Mouse (Mus musculus): ENCODE results near the gene Pdzph1. TPM values are rescaled to one million over a fixed set of nuclear protein-coding genes. Genes with fewer than 3 reads are reported as not detected.

The Pdzph1 gene
- total RNA-seq, 2 experiments from 2014 or later = 2.0 TPM

GRCm38 (mm10) chr17:58923901-58924476 lies 67.2 kb downstream of the Pdzph1 start:
- no peak for DNase-seq (ENCODE audit: extremely low spot score in 1 of 2, low spot score in 1 of 2)

DNA sequence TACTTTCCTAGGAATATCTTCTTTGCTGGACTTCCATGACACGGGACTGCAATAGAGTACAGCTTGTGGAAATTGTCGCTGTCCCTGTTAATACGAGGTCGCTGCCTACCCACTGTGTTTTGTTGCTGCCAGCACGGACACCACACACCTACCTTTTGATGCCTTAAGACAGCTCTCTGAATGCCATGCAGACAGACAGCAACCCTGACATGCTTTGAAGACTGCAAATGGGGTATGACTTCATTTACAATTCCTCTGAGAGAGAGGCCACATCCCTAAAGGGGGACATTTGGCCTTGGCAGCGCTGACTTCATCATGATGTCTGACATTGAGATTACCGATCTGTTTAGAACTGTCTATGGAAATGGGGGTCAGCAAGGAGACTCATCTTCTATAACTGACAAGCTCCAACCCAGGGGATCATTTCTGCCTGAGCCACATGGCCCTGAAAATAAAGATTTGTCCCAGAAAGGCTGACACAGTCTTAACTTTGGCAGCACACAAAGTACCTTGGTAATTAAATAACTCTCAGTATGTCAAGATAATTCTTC lies 67.8 kb downstream of the Pdzph1 start:
- DNase-seq (ENCODE audit: extremely low spot score in 1 of 2, low spot score in 1 of 2) = no peak

GRCm38 (mm10) chr17:58922821-58923220 lies 68.4 kb downstream of the Pdzph1 start:
- DNase-seq (ENCODE audit: extremely low spot score in 1 of 2, low spot score in 1 of 2) = no peak

DNA sequence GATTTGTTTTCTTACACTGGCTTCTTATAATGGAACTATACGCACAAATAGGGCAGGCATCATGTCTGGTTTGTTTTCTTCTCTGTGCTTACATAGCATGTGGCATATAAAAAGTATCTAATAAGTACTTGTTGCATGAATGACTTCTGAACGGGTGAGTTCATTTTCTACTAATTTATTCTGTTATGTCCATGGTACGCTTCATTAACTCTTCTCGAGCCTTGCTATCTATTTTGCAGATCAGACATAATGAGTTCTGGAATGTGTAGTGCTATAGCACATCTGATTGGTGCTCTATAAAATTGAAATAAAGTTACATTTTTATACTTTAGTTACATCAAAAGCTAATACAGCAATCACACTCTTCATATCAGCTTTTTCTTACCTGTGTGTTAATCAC lies 71.2 kb downstream of the Pdzph1 start:
- DNase-seq (ENCODE audit: extremely low spot score in 1 of 2, low spot score in 1 of 2) = no peak

DNA sequence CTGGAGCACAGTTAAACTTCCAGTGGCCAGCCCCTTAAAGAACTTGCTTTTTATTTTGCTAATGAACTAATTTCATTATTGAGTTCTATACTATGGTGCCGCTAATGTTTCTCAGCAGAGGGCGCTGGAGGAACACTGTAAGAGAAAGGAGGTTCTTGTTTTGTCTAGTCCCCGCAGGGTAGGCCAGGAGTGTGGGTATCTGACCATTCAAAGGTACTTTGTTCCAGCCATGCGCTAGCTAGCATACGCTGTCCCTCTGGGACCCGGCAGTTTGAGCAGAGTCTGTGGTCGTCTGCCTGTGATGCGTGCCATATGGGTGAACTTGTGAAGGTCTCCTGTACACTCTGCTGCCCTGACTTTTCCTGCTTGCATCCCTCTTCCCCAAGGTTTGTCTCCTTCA lies 72.1 kb downstream of the Pdzph1 start:
- peak in 1 of 2 experiments; percentile 55 for DNase-seq (ENCODE audit: extremely low spot score in 1 of 2, low spot score in 1 of 2)

DNA sequence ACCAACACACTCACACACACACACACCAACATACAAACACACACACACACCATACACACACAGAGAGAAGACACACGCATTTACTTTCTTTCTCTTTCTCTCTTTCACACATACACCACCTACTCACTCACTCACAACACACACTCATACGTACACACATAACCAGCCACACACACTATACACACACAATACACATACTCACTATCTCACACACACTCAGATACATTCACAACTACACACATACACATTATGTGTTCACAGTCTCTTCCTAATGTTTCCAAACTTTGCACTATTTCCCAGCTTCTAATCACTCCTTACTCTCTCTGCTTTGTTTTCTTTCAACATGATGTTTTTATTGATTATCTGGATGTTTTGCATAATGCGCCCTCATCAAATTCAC lies 72.6 kb downstream of the Pdzph1 start:
- no peak for DNase-seq (ENCODE audit: extremely low spot score in 1 of 2, low spot score in 1 of 2)

DNA sequence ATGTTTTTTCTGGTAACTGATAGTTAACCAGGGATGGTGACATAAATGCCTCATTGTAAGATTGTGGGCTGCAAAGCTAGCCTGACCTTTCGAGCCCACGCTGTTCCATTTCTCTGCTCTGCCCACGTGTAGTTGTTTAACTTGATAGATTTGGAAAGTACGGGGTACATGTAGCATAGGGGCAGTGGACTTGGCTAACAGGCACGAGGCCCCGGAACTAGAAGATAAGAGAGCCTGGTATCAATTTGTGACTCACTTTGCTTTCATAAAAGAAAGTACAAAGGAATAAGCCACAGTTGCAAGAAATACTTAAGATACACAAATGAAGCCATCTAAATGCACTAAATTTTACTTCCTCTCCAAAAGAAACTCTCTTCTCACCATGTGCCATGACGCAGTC lies 79.6 kb downstream of the Pdzph1 start:
- no peak for DNase-seq (ENCODE audit: extremely low spot score in 1 of 2, low spot score in 1 of 2)

- peak; percentile 39 to 86 for DNase-seq (ENCODE audit: extremely low spot score in 1 of 2, low spot score in 1 of 2)
Measured at GRCm38 (mm10) chr17:58909061-58909661, 82.0 kb downstream of the Pdzph1 start.

- DNase-seq (ENCODE audit: extremely low spot score in 1 of 2, low spot score in 1 of 2) = no peak
Measured at GRCm38 (mm10) chr17:58906001-58906400, 85.2 kb downstream of the Pdzph1 start.

DNA sequence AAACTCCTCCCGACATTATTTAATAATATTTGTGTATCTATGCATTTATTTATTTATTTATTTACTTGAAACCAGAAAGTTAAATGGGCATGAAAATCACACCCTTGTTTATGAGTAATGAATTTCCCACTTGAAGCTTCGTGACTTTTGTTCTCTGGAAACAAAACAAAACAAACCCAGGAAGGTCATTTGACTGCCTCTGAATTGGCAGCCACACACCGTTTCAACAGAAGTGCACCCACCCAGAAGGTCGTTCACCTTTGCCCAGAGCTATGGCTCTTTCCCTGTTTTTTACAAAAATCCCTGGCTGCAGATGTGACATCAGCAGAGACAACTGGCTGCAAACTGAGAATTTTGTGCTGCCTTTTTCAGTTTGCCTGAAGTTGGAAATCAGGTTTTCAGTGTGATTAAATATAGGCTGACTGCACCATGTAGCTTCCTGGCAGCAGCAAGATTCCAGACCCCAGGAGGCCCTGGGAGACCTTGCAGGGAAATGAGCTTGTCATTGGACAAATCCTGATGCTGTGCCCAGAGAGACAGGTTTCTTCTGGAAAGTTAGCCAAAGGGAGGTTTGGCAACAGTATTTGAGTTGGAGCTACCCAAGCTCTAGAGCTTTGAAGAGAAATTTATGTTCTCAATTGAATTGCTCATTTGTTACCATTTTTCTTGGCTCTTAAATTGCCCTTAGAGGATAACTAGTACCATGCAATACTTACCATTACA lies 99.5 kb downstream of the Pdzph1 start:
- no peak for DNase-seq (ENCODE audit: extremely low spot score in 1 of 2, low spot score in 1 of 2)

- DNase-seq (ENCODE audit: extremely low spot score in 1 of 2, low spot score in 1 of 2) = no peak
Measured at GRCm38 (mm10) chr17:58889905-58890645, 101.1 kb downstream of the Pdzph1 start.

- DNase-seq (ENCODE audit: extremely low spot score in 1 of 2, low spot score in 1 of 2) = no peak
Measured at GRCm38 (mm10) chr17:58884393-58884792, 106.8 kb downstream of the Pdzph1 start.

DNA sequence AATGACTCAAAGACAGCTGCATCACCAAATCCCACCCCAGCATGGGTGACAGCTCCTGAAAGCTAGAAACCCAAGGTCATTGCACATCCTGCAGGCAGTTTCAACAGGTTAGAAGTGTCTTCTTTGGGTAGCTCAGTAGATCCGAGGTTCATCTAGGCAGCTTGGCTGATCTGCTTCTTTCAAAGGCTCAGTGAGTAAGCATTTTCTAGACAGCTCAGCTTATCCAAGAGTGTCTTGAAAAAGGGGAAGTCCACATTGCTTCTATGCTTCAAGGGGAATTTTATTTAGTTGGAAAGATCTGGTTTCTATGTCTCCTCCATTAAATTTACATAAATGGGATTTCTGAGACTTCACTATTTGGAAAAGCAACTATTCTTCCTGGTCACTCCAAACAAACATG lies 117.8 kb downstream of the Pdzph1 start:
- DNase-seq (ENCODE audit: extremely low spot score in 1 of 2, low spot score in 1 of 2) = no peak

DNA sequence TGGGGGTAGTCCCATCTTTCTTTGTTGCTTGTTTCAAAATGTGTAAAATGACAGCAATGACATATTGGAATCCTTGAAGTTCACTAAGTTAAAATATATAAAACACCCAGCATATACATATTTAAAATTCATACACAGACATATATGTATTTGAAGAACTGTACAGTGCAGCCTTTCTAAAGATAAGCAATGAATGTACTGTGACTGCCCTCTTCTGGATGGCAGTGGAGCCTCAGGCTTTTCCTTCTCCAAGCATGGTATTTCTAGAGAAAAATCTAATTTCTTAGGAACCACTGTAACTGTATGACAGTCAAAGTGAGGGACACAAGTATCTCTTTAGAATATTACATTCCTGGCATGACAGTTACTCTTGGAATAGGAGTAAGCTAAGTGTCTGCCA lies 120.4 kb downstream of the Pdzph1 start:
- DNase-seq (ENCODE audit: extremely low spot score in 1 of 2, low spot score in 1 of 2) = peak in 1 of 2 experiments; percentile 8

Other genes starting within 250 kb of the Pdzph1 start
- gene Nudt12, start 22.0 kb upstream of the Pdzph1 start, total RNA-seq (2021) = 10 to 100 TPM; 10.6 to 11.7 TPM

Measured in layer of hippocampus, postnatal 25 days (tissue).